Mouse (Mus musculus) E14TG2a.4 (cell line): ENCODE results near the gene Trmt1.

Experiments used
- CTCF ChIP-seq: conservative IDR thresholded peaks from 2 replicates; pipeline ENCODE4 v1.5.1; 2014; ENCODE audit warnings: low read length
- NANOG ChIP-seq: IDR thresholded peaks from 2 replicates; pipeline ENCODE4 v1.6.1; 2014; ENCODE audit warnings: borderline replicate concordance, low read length, mixed read lengths
- POU5F1 ChIP-seq: IDR thresholded peaks from 2 replicates; pipeline ENCODE4 v1.6.1; 2014; ENCODE audit warnings: low read length, borderline replicate concordance

- TF ChIP-seq CTCF (no peak), POU5F1 (no peak), NANOG (no peak)
These were observed 38.6 kb downstream of the Trmt1 start for GRCm38 (mm10) chr8:84724683-84725082.
